Mouse (Mus musculus): Measurements from ENCODE around the gene Tex14.

DNA sequence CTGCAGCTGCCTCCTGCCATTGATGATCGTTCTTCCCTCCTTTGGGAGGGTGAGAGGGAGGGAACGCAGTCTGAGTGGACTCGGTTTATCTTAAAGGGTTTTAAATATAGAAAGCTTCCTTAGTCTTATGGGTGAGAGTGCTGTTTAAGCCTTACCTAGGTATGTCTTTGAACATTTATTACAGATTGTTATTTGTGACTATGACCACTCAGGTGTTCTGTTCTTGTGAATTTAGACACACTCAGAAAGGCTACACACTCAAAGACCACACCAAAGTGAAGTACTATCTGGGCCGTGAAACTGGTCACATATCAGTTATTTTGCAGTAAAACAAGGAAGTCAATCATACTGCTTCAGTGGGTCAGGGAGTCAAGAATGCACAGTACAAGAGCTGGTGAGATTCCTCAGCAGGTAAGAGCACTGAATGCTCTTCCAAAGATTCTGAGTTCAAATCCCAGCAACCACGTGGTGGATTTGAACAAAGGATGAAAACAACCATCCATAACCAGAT, 38.6 kb downstream of the Tex14 start:
- no peak for TF ChIP-seq CTCF (IDR thresholded peaks at IDR 0.05; ENCODE audit: borderline replicate concordance, insufficient read depth, low read depth, low read length)
- TF ChIP-seq POLR2A (IDR thresholded peaks at IDR 0.05; ENCODE audit: borderline replicate concordance, insufficient read depth, low read length) = no peak
